Mouse (Mus musculus) spleen, adult 2 months (tissue): Measurements from ENCODE around the gene Bzw2.

ENCODE experiments used
- CTCF ChIP-seq: fragments of 200-500 bp; IDR thresholded peaks from 2 replicates; pipeline ENCODE4 v1.5.1; 2011; ENCODE audit warnings: mild to moderate bottlenecking, inconsistent platforms; ENCODE audit not compliant: insufficient read depth, insufficient read length, insufficient replicate concordance; ENCODE audit errors: extremely low read depth
- POLR2A ChIP-seq: fragments of 200-500 bp; IDR thresholded peaks from 2 replicates; pipeline ENCODE4 v1.6.1; 2011; ENCODE audit warnings: low read depth, low read length, inconsistent platforms

GRCm38 (mm10) chr12:36135409-36135808 is 22.5 kb downstream of the Bzw2 start:
- TF ChIP-seq CTCF (no peak), POLR2A (no peak)
